Mouse (Mus musculus) erythroblast, embryonic 14.5 days (primary cell): Measurements from ENCODE around the gene Cenpi.

Experiments used
- GATA1 ChIP-seq: IDR thresholded peaks from 2 replicates; pipeline ENCODE4 v1.6.1; 2012; ENCODE audit warnings: low read length, inconsistent platforms, mixed read lengths
- TAL1 ChIP-seq: IDR thresholded peaks from 3 replicates; pipeline ENCODE4 v1.6.1; 2012; ENCODE audit warnings: low read length, inconsistent platforms, mixed read lengths

DNA sequence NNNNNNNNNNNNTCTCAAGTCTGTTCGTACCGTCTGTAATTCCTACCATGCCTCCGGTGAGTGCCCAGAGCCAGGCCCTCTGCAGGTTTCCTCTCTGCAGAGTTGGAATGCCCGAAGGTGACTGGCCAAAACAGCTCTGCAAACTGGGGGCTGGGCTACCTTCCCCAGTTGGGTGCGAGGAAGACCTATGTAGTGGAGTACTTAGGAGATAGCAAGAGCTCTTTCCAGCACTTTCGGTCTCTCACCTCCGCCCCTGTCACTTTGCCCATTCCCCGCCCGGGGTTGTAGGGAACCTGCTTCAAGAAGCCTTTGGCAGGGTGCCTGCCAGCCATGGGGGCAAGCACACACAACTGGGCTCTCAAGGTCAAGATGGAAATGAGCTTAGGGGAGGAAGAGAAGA is 11.6 kb upstream of the Cenpi start:
- TF ChIP-seq GATA1 (no peak), TAL1 (no peak)
